Mouse (Mus musculus): ENCODE results near the gene Daglb. TPM values are rescaled to one million over a fixed set of nuclear protein-coding genes. Genes with fewer than 3 reads are reported as not detected.
"Not testable (repeated sequence)": the region's sequence is repeated elsewhere in the genome, so short reads cannot be mapped to it uniquely, and the experiment has no call there.

The Daglb gene
- polyA plus RNA-seq, 1 experiment from 2014 or later: 16.2 TPM

DNA sequence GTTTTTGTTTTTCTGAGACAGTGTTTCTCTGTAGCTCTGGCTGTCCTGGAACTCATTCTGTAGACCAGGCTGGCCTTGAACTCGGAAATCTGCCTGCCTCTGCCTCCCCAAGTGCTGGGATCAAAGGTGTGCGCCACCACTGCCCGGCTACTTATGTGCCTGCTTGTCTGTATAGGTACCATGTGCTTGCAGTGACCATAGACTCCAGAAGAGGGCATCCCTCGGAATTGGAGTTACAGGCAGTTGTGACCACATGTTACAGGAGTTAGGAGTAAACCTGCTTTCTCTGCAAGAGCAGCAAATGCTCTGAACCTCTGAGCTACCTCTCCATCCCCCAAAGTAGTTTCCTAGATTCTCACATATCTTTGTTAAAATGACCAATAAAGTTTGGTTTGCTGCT, 27.4 kb downstream of the Daglb start:
- Histone ChIP-seq H3K36me3 (peaks cover 38% of the 10 kb centered on the region), H3K27ac (replicated peaks) (no peak overlapping the region), H3K9me3 (no peaks in the 10 kb centered on the region), H3K27me3 (no peaks in the 10 kb centered on the region), H3K4me1 (no peaks in the 10 kb centered on the region), H3K4me2 (replicated peaks) (no peak overlapping the region), H3K4me3 (no peak overlapping the region), H3K9ac (replicated peaks) (no peak overlapping the region)
- WGBS: 86% methylated on average over 4 of the region's 4 CpGs
- no peak for ATAC-seq (replicated peaks)

DNA sequence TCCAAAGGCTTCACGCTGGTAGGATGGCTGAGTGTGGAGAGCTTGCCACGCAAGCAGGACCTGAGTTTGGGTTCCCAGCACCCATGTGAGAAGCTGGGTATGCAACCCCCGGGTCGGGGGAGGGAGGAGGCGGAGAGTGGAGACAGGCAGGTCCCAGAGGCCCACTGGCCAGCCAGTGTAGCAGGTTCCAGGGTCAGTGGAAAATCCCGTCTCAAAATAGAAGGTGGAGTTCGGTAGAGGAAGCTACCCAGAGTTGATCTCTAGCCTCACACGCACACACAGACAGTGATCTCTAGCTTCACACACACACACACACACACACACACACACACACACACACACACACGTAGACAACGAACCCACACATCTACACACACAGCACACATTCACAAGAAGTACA, 28.8 kb downstream of the Daglb start:
- Histone ChIP-seq H3K27ac (replicated peaks) (no peak overlapping the region), H3K4me1 (no peaks in the 10 kb centered on the region), H3K4me3 (no peak overlapping the region), H3K9me3 (no peaks in the 10 kb centered on the region), H3K36me3 (peaks cover 38% of the 10 kb centered on the region), H3K4me2 (replicated peaks) (no peak overlapping the region), H3K27me3 (no peaks in the 10 kb centered on the region), H3K9ac (replicated peaks) (no peak overlapping the region)
- no peak for ATAC-seq (replicated peaks)
- WGBS: 93% methylated on average over 9 of the region's 10 CpGs

DNA sequence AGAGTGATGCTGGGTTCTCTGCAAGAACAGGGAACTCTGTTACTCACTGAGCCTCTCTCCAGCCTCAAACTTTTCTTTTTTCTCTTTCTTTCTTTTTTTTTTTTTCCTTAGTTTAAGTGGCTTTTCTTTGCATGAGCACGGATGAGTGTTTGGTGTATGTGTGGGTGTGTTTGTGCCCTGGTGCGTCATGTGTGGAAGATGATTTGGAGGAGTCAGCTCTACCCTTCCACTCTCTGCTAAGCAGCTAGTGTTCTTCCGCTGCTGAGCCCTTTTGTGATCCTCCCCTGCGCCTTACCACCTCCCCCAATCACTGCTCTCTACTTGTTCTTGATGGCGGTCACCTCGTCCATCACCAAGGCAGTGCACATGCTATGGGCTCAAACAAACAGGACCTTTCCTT, 31.3 kb downstream of the Daglb start:
- Histone ChIP-seq H3K9ac (replicated peaks) (no peak overlapping the region), H3K27ac (replicated peaks) (no peak overlapping the region), H3K27me3 (no peaks in the 10 kb centered on the region), H3K4me3 (no peak overlapping the region), H3K4me2 (replicated peaks) (no peak overlapping the region), H3K9me3 (no peaks in the 10 kb centered on the region), H3K36me3 (peaks cover 31% of the 10 kb centered on the region), H3K4me1 (no peaks in the 10 kb centered on the region)
- WGBS: 94% methylated on average over 6 of the region's 6 CpGs
- no peak for ATAC-seq (replicated peaks)

DNA sequence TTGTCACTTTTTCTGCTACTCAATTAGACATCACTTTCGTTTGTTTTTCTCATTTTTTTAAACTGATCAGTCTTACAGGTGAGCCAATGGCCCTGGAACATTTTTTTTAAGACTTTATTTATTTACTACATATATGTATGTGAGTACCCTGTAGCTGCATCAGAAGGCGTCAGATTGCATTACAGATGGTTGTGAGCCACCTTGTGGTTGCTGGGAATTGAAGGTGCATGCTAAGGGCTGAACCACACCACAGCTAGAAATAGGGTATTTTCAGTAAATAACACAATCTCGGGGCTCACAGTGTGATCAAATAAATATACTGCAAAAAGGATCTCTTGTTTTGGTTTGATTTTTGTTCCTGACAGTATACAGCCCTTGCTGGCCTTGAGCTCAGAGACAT, 33.1 kb downstream of the Daglb start:
- 84% methylated on average over 3 of the region's 3 CpGs for WGBS

DNA sequence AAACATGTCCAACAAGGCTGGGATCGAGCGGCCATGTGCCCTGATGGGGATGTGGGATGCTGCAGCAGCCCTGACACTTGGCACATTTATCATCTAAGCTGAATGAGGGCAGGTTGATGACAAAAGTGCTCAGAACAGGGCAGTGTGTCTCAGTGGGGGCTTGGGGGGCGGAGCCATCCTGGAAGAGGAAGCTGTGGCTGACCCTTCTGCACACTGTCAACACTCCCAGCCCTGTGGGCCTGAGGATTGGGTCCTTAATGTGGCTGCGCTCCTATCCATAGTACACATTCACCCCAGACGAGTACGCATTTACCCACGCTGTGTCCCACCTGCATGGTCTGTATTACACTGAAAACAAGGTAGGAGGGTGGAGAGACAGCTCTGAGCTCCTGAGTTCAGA, 34.8 kb downstream of the Daglb start:
- Histone ChIP-seq H3K4me1 (no peaks in the 10 kb centered on the region), H3K36me3 (peaks cover 45% of the 10 kb centered on the region), H3K4me2 (replicated peaks) (no peak overlapping the region), H3K27me3 (no peaks in the 10 kb centered on the region), H3K9ac (replicated peaks) (no peak overlapping the region), H3K4me3 (no peak overlapping the region), H3K9me3 (no peaks in the 10 kb centered on the region), H3K27ac (replicated peaks) (no peak overlapping the region)
- WGBS: 93% methylated on average over 7 of the region's 7 CpGs
- ATAC-seq (replicated peaks): no peak

More for the DNA sequence above, 33.1 kb downstream of the Daglb start:
- Histone ChIP-seq H3K4me1 (no peaks in the 10 kb centered on the region), H3K27me3 (no peaks in the 10 kb centered on the region), H3K4me2 (replicated peaks) (no peak overlapping the region), H3K4me3 (no peak overlapping the region), H3K27ac (replicated peaks) (no peak overlapping the region), H3K9ac (replicated peaks) (no peak overlapping the region), H3K36me3 (peaks cover 40% of the 10 kb centered on the region), H3K9me3 (no peaks in the 10 kb centered on the region)
- ATAC-seq (replicated peaks): no peak

DNA sequence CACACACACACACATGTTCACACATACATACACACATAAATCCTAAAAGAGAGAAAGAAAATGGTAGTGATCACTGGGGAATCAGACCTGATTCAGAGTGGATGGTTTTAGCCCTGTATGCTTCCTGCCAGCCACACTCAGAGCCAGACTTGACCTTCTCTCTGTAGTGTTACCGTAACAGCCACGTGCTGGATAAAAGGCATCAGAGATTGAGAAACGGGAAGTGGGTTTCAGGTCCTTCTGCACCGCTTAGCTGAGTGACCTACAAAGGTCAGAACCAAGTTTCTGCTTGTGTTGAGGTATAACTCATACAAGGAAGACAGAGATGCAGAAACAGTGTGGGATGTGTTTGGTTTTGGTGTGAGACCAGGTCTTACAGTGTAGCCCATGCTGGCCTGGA, 35.3 kb downstream of the Daglb start:
- H3K4me1 ChIP-seq: no peaks in the 10 kb centered on the region
- no peak overlapping the region for H3K27ac ChIP-seq (replicated peaks)
- WGBS: 89% methylated on average over 4 of the region's 4 CpGs
- H3K9me3 ChIP-seq: no peaks in the 10 kb centered on the region
- H3K36me3 ChIP-seq: peaks cover 45% of the 10 kb centered on the region
- H3K4me2 ChIP-seq (replicated peaks): no peak overlapping the region
- no peak overlapping the region for H3K9ac ChIP-seq (replicated peaks)
- H3K27me3 ChIP-seq: no peaks in the 10 kb centered on the region
- no peak overlapping the region for H3K4me3 ChIP-seq
- no peak for ATAC-seq (replicated peaks)

DNA sequence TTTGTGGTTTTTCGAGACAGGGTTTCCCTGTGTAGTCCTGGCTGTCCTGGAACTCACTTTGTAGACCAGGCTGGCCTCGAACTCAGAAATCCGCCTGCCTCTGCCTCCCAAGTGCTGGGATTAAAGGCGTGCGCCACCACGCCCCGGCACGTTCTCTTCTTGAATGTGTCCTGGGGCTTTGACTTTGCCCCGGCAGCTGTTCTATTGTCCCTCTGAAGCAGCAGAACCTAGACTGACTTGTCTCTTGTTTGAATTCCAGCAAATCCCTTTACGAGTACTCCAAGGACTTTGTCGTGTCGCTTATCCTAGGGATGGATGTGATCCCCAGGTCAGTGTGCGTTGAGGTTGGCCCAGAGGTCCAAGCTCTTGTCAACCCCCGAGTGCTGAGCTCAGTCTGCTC, 36.3 kb downstream of the Daglb start:
- not testable (repeated sequence) for H3K27me3 ChIP-seq; H3K9me3 ChIP-seq; H3K4me3 ChIP-seq; H3K4me2 ChIP-seq (replicated peaks); H3K9ac ChIP-seq (replicated peaks); H3K27ac ChIP-seq (replicated peaks); H3K4me1 ChIP-seq; ATAC-seq (replicated peaks)
- peaks cover 47% of the 10 kb centered on the region for H3K36me3 ChIP-seq
- WGBS: 90% methylated on average over 14 of the region's 14 CpGs

DNA sequence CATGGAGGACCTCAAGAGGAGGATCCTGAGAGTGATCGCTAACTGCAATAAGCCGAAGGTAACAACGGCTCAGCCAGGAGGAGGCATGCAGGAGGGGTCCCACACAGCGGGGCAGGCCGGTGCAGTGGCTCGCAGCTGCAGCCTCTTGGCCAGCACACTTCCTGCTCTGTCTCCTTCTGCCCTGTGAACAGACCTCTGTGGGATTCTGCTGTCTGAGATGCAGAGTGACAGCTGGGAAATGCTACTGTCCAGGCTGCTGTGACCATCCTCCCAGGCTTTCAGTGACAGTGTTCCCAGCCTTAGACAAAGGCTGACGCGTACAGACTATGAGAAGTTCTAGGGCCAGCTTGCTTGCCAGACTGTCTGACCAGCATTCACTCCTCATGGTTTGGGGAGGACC, 36.8 kb downstream of the Daglb start:
- 94% methylated on average over 8 of the region's 8 CpGs for WGBS
- Histone ChIP-seq H3K36me3 (peaks cover 51% of the 10 kb centered on the region), H3K27ac (replicated peaks) (no peak overlapping the region), H3K4me1 (no peaks in the 10 kb centered on the region), H3K4me3 (no peak overlapping the region), H3K9ac (replicated peaks) (no peak overlapping the region), H3K27me3 (no peaks in the 10 kb centered on the region), H3K4me2 (replicated peaks) (no peak overlapping the region), H3K9me3 (no peaks in the 10 kb centered on the region)
- no peak for ATAC-seq (replicated peaks)

DNA sequence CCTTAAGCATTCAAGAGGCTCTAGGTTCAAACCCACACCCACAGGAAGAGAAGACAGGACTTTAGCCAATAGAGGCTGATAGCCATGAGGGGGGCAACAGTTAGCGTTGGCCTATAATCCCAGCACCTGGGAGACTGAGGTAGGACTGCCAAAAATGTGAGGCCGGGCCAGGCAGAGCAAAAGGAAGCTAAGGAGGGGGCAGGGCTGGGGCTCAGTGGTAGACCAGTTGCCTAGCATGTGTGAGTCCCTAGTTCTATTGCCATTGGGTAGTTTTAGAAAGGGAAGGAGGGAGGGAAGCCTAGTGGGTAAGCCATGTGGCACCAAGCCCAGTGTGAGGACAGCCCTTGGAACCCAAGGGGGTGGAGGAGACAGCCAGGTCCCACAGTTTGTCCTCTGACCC, 37.3 kb downstream of the Daglb start:
- H3K36me3 ChIP-seq: peaks cover 51% of the 10 kb centered on the region
- H3K4me1 ChIP-seq: no peaks in the 10 kb centered on the region
- H3K4me2 ChIP-seq (replicated peaks): no peak overlapping the region
- no peak for ATAC-seq (replicated peaks)
- no peaks in the 10 kb centered on the region for H3K27me3 ChIP-seq
- no peak overlapping the region for H3K4me3 ChIP-seq
- no peak overlapping the region for H3K9ac ChIP-seq (replicated peaks)
- 86% methylated on average over 2 of the region's 2 CpGs for WGBS
- no peak overlapping the region for H3K27ac ChIP-seq (replicated peaks)
- no peaks in the 10 kb centered on the region for H3K9me3 ChIP-seq

DNA sequence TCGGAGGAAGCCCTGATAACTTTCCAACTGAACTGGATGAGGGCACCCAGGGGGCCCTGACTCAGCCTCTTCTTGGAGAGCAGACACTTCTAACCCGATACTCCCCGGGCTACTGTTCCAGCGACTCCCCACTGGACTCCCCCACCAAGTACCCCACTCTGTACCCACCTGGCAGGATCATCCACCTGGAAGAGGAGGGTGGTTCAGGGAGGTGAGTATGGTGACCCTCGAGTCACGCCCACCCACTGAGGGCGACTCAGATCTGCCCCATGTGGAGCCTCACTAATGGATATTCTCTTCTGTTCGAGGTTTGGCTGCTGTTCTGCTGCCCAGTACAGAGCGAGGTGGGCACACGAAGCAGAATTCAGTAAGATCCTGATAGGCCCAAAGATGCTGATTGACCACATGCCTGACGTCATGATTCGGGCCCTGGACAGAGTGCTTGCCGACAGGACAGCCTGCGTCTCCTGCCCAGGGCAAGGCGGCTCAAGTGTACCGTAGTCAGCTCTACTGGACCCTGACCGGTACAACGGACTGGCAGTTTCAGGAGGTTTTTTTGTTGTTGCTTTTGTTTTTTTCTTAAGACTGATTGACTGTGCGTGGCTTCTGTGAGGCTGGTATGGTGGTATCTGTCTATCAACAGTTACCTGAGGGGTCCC, 38.6 kb downstream of the Daglb start:
- Histone ChIP-seq H3K27me3 (no peaks in the 10 kb centered on the region), H3K4me3 (no peak overlapping the region), H3K9ac (replicated peaks) (no peak overlapping the region), H3K4me2 (replicated peaks) (no peak overlapping the region), H3K27ac (replicated peaks) (no peak overlapping the region), H3K9me3 (no peaks in the 10 kb centered on the region), H3K36me3 (peaks cover 48% of the 10 kb centered on the region), H3K4me1 (no peaks in the 10 kb centered on the region)
- no peak for ATAC-seq (replicated peaks)
- 92% methylated on average over 19 of the region's 19 CpGs for WGBS

DNA sequence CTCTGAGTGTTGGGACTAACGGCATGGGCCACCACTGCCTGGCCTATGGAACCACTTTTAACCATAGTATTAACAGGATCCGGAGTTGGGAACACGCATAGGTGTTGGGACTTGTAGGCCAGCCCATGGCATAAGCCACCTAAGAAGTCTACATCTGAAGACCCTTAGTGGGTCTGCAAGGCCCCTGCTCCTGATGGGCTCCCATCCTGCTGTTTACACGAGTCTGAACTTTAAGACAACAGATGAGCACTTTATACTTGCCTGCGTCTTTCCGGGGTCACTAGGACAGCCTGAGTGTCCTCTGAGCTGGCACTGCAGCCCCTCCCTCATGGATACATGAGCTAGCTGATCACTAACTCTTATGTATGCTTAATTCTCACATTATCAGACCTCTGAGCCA, 39.4 kb downstream of the Daglb start:
- 95% methylated on average over 6 of the region's 6 CpGs for WGBS
- Histone ChIP-seq H3K9ac (replicated peaks) (no peak overlapping the region), H3K9me3 (no peaks in the 10 kb centered on the region), H3K4me1 (peaks cover 5% of the 10 kb centered on the region; the same call in 1 of the 2 replicates), H3K36me3 (peaks cover 46% of the 10 kb centered on the region), H3K27ac (replicated peaks) (no peak overlapping the region), H3K4me2 (replicated peaks) (no peak overlapping the region), H3K4me3 (no peak overlapping the region), H3K27me3 (no peaks in the 10 kb centered on the region)
- no peak for ATAC-seq (replicated peaks)

DNA sequence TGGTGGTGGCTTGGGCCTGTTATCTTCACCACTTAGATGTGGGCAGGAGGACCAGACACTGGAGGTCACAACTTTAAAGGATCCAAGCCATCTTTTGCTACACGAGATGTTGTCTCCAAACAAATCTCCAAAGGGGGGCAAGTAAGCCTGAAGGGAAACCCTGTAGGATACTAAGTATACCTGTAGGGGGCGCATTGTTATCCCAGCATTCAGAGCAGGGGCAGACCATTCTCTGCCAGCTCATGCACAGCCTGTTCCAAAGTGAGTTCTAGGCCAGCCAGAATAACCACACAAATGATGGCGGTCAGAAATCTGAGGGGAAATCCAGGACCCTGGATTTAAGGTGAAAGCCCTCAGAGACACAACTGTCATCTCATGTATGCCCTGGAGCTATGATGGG, 40.1 kb downstream of the Daglb start:
- ATAC-seq (replicated peaks): no peak
- no peaks in the 10 kb centered on the region for H3K27me3 ChIP-seq
- peaks cover 9% of the 10 kb centered on the region; the same call in 1 of the 2 replicates for H3K4me1 ChIP-seq
- H3K9ac ChIP-seq (replicated peaks): no peak overlapping the region
- H3K9me3 ChIP-seq: no peaks in the 10 kb centered on the region
- H3K4me2 ChIP-seq (replicated peaks): no peak overlapping the region
- H3K27ac ChIP-seq (replicated peaks): no peak overlapping the region
- H3K36me3 ChIP-seq: peaks cover 40% of the 10 kb centered on the region
- 64% methylated on average over 3 of the region's 3 CpGs for WGBS
- H3K4me3 ChIP-seq: no peak overlapping the region

DNA sequence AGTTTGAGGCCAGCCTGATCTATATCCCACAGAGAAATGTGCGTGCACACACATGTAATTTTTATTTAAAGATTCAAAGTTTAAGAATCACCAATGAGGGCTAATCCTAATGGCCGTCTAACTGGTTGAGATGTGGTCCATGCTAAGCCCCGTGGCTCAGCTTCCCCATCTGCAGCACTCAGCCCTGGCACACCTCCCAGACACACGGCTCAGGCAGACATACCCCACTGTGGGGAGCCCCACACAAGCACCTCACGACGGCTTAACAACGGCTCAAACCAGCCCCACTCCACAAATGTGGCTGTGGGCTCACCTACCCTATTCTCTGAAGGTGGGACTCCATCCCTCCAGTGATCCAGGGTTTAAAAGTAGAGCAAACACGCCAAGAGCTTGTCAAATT, 40.7 kb downstream of the Daglb start:
- peaks cover 9% of the 10 kb centered on the region; the same call in 1 of the 2 replicates for H3K4me1 ChIP-seq
- no peak overlapping the region for H3K27ac ChIP-seq (replicated peaks)
- no peak overlapping the region for H3K4me2 ChIP-seq (replicated peaks)
- no peaks in the 10 kb centered on the region for H3K27me3 ChIP-seq
- WGBS: 80% methylated on average over 8 of the region's 8 CpGs
- peaks cover 44% of the 10 kb centered on the region for H3K36me3 ChIP-seq
- ATAC-seq (replicated peaks): no peak
- H3K9ac ChIP-seq (replicated peaks): no peak overlapping the region
- H3K4me3 ChIP-seq: no peak overlapping the region
- no peaks in the 10 kb centered on the region for H3K9me3 ChIP-seq

Data from forebrain, embryonic 15.5 days (tissue).